Mouse (Mus musculus) monocyte, adult 5-6 weeks (primary cell): Measurements from ENCODE around the gene Tdp2. TPM values are rescaled to one million over a fixed set of nuclear protein-coding genes. Genes with fewer than 3 reads are reported as not detected.
A peak's percentile ranks its signal among the peaks of the same experiment; 100 is the strongest.

Experiments
- ATAC-seq: fragments of 153-309, 156-312 bp; replicated peaks from 2 replicates; pipeline ENCODE4 v1.8.0; 2017; ENCODE audit warnings: mild to moderate bottlenecking; ENCODE audit not compliant: low TSS enrichment, insufficient number of reproducible peaks, severe bottlenecking, poor library complexity, low FRiP score
- total RNA-seq: library from RNA; stranded (forward); fragments of 200-1000, 200-491, 200-594 nt; gene quantifications from 3 replicates; pipeline ENCODE4 v1.2.3, GENCODE M21; 2017

Gene Tdp2
- 44.8 to 50.7 TPM (median 49.0 TPM) in 3 replicates for total RNA-seq

- ATAC-seq = peak; percentile 89
Observed at GRCm38 (mm10) chr13:24831353-24832130, at the start of gene Tdp2, which contains the start of gene Acot13. TSS of gene Tdp2 (plus strand) at chr13:24831679. TSS of gene Acot13 (minus strand) at chr13:24831540.

- no peak for ATAC-seq
Observed at GRCm38 (mm10) chr13:24781916-24782315, 49.6 kb upstream of the Tdp2 start.

- peak; percentile 48 for ATAC-seq
Observed at GRCm38 (mm10) chr13:24786014-24786490, 45.4 kb upstream of the Tdp2 start.

GRCm38 (mm10) chr13:24787477-24787876, 44.0 kb upstream of the Tdp2 start:
- ATAC-seq = no peak

- peak; percentile 98 for ATAC-seq
Observed at GRCm38 (mm10) chr13:24791349-24791748, 40.1 kb upstream of the Tdp2 start.

- peak; percentile 51; the same call in 1 of the 2 replicates for ATAC-seq
Observed at GRCm38 (mm10) chr13:24792411-24793045, 39.0 kb upstream of the Tdp2 start.

GRCm38 (mm10) chr13:24798686-24799085, 32.8 kb upstream of the Tdp2 start:
- ATAC-seq = no peak

- no peak for ATAC-seq
Observed at GRCm38 (mm10) chr13:24799378-24799777, 32.1 kb upstream of the Tdp2 start.

GRCm38 (mm10) chr13:24799925-24800673, 31.4 kb upstream of the Tdp2 start:
- ATAC-seq = peak; percentile 13; the same call in 1 of the 2 replicates

- peak; percentile 91 for ATAC-seq
Observed at GRCm38 (mm10) chr13:24800674-24801307, 30.7 kb upstream of the Tdp2 start.

- ATAC-seq = peak; percentile 13; the same call in 1 of the 2 replicates
Observed at GRCm38 (mm10) chr13:24801308-24801921, 30.1 kb upstream of the Tdp2 start, which contains the start of gene BC005537. TSS of gene BC005537 (plus strand) at chr13:24801657.

- ATAC-seq = peak; percentile 50
Observed at GRCm38 (mm10) chr13:24802131-24802691, 29.3 kb upstream of the Tdp2 start.

GRCm38 (mm10) chr13:24803196-24803595, 28.3 kb upstream of the Tdp2 start:
- no peak for ATAC-seq

- no peak for ATAC-seq
Observed at GRCm38 (mm10) chr13:24806079-24806478, 25.4 kb upstream of the Tdp2 start.

GRCm38 (mm10) chr13:24812521-24812920, 19.0 kb upstream of the Tdp2 start:
- ATAC-seq = no peak

- ATAC-seq = no peak
Observed at GRCm38 (mm10) chr13:24814616-24815015, 16.9 kb upstream of the Tdp2 start.

GRCm38 (mm10) chr13:24816125-24817092, 15.1 kb upstream of the Tdp2 start:
- peak; percentile 17 for ATAC-seq
